Mouse (Mus musculus) left cerebral cortex, postnatal 10 days (tissue): Measurements from ENCODE around the gene Olfr1193. TPM values are rescaled to one million over a fixed set of nuclear protein-coding genes. Genes with fewer than 3 reads are reported as not detected.
"Not testable (repeated sequence)": the region's sequence is repeated elsewhere in the genome, so short reads cannot be mapped to it uniquely, and the experiment has no call there.

ENCODE experiments used
- DNase-seq, 2 experiments: peaks; one replicate each; pipeline ENCODE4 v3.0.0; 2021 to 2022; ENCODE audit warnings: low spot score in 2 of 2, mixed read lengths in 1 of 2; ENCODE audit errors: extremely low spot score in 1 of 2
- intact Hi-C: fragments of 180-260 bp; cut with DNase I; formaldehyde crosslinking; loops from one replicate; pipeline ENCODE4 v1.15.1; 2025
- total RNA-seq, 2 experiments: library from RNA; stranded (reverse); gene quantifications; 2 replicates each; pipeline ENCODE4 v1.2.3; 2021

The Olfr1193 gene
- not detected for total RNA-seq

DNA sequence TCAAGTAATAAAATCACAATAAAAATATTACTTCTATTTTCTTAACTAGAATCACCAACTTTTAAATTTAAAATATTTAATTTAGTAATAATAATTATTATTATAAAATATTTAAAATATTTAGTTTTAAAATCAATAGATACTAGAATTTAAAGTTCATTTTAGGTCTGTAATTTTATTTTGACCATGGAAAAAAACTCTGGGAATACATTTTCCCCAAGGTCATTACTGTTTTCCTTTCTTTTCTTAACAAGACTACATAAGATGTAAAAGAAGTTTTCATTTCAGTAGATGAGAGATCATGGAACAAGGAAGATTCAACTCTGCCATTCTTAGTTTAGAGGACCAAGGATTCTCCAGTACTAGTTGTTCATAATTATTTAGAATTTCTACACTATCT lies at the start of gene Olfr1193:
Olfr1193 (plus strand) TSS at position 301 of the 400 bp plus-strand sequence.
- DNase-seq, intact Hi-C loops: not testable (repeated sequence)

DNA sequence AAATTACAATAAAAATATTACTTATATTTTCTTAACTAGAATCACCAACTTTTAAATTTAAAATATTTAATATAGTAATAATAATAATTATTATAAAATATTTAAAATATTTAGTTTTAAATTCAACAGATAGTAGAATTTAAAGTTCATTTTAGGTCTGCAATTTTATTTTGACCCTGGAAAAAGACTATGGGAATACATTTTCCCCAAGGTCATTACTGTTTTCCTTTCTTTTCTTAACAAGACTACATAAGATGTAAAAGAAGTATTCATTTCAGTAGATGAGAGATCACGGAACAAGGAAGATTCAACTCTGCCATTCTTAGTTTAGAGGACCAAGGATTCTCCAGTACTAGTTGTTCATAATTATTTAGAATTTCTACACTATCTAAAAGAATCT lies 35.2 kb upstream of the Olfr1193 start, which contains the start of gene Olfr1191-ps1:
Olfr1191-ps1 (plus strand) TSS at position 301 of the 400 bp plus-strand sequence.
- intact Hi-C loops, DNase-seq: not testable (repeated sequence)

GRCm38 (mm10) chr2:88648209-88648608 lies 27.2 kb upstream of the Olfr1193 start, which contains the start of gene Olfr1192-ps1:
Gene Olfr1192-ps1 (plus strand): TSS chr2:88648509.
- intact Hi-C loops: no loop called here
- DNase-seq: no peak

DNA sequence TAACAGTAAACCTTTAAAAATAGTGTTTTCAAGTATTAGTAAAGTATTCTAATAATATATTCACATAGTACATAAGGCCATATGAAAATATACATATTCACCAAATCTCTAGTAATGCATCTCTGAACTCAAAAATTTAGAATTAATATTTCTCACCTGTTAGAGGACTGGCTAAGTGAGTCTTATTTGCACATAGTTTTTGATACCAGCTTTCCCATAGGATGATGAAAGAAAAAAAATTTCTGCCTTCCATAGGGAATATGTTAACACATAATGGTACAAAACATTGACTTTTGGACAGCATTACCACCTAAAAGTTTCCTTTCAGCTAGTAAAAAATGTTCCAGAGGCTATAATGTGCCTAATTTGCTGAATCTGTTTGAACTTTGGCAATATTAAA lies 13.7 kb downstream of the Olfr1193 start, which contains the start of gene Olfr1195:
Olfr1195 (minus strand) TSS at position 101 of the 400 bp plus-strand sequence.
- DNase-seq: no peak
- intact Hi-C loops: no loop called here

- intact Hi-C loops: no loop called here
Measured at GRCm38 (mm10) chr2:88704497-88704896, 29.1 kb downstream of the Olfr1193 start, which contains the start of gene Olfr1196. Gene Olfr1196 (minus strand): TSS chr2:88704597.

More at GRCm38 (mm10) chr2:88704497-88704896, 29.1 kb downstream of the Olfr1193 start, which contains the start of gene Olfr1196:
- DNase-seq: no peak

Other genes with a start within 250 kb of the Olfr1193 start
- not detected for gene Olfr1181, start 249.5 kb upstream of the Olfr1193 start, total RNA-seq
- not detected for gene Gm13757, start 226.5 kb upstream of the Olfr1193 start, total RNA-seq
- gene Olfr1183, start 220.8 kb upstream of the Olfr1193 start, total RNA-seq: not detected
- not detected for gene Olfr1184, start 192.0 kb upstream of the Olfr1193 start, total RNA-seq
- gene Olfr1185-ps1, start 182.3 kb upstream of the Olfr1193 start, total RNA-seq: not detected
- not detected for gene Olfr1186, start 157.1 kb upstream of the Olfr1193 start, total RNA-seq
- not detected for gene Olfr1188, start 118.7 kb upstream of the Olfr1193 start, total RNA-seq
- gene Olfr1189, start 89.2 kb upstream of the Olfr1193 start, total RNA-seq: not detected
- under 1 TPM in 1 of 2 experiments, not detected in 1; 0.06 TPM for gene Olfr1191-ps1, start 35.1 kb upstream of the Olfr1193 start, total RNA-seq
- gene Olfr1192-ps1, start 27.1 kb upstream of the Olfr1193 start, total RNA-seq: not detected
- not detected for gene Olfr1195, start 13.6 kb downstream of the Olfr1193 start, total RNA-seq
- not detected for gene Olfr1196, start 29.0 kb downstream of the Olfr1193 start, total RNA-seq
- gene Olfr1197, start 56.7 kb downstream of the Olfr1193 start, total RNA-seq: not detected
- not detected for gene Olfr1198, start 75.7 kb downstream of the Olfr1193 start, total RNA-seq
- not detected for gene Olfr1199, start 84.8 kb downstream of the Olfr1193 start, total RNA-seq
- not detected for gene Olfr1200, start 94.9 kb downstream of the Olfr1193 start, total RNA-seq
- gene Olfr1201, start 117.4 kb downstream of the Olfr1193 start, total RNA-seq: not detected
- gene Olfr1202, start 138.9 kb downstream of the Olfr1193 start, total RNA-seq: not detected
- gene Olfr1205, start 154.1 kb downstream of the Olfr1193 start, total RNA-seq: not detected
- gene Olfr1204, start 173.7 kb downstream of the Olfr1193 start, total RNA-seq: not detected
- not detected for gene Olfr1206, start 187.6 kb downstream of the Olfr1193 start, total RNA-seq
- gene Olfr1208, start 226.7 kb downstream of the Olfr1193 start, total RNA-seq: not detected
- gene Olfr1209, start 239.5 kb downstream of the Olfr1193 start, total RNA-seq: not detected